Mouse (Mus musculus) ovary, adult 10 weeks (tissue): ENCODE data around the gene Fam183b. TPM values are rescaled to one million over a fixed set of nuclear protein-coding genes. Genes with fewer than 3 reads are reported as not detected.

ENCODE experiments used
- polyA plus RNA-seq: library from polyadenylated mRNA; stranded (reverse); fragments of 350-450 nt; fragmentation: Illumina TruSeq; extraction: RNeasy Lipid Tissue Mini Kit (QIAGEN cat#74804); gene quantifications from one replicate; pipeline ENCODE4 v1.2.3, GENCODE M21; 2014

Fam183b gene
- polyA plus RNA-seq: 17.5 TPM

GRCm38 (mm10) chr11:58801558-58802228, at the start of gene Fam183b:
Gene Fam183b (minus strand): TSS chr11:58801960.

GRCm38 (mm10) chr11:58846919-58847461, 45.2 kb upstream of the Fam183b start, which contains the start of gene Gm12258:
Gene Gm12258 (plus strand): TSS chr11:58847158.

GRCm38 (mm10) chr11:58838951-58839350, 37.2 kb upstream of the Fam183b start, which contains the start of gene Olfr311:
Gene Olfr311 (plus strand): TSS chr11:58839251.

GRCm38 (mm10) chr11:58828937-58829336, 27.2 kb upstream of the Fam183b start, which contains the start of gene Olfr312:
Gene Olfr312 (plus strand): TSS chr11:58829237.

GRCm38 (mm10) chr11:58814700-58815099, 12.9 kb upstream of the Fam183b start, which contains the start of gene Olfr313:
Gene Olfr313 (plus strand): TSS chr11:58815000.

GRCm38 (mm10) chr11:58782480-58783089, 19.2 kb downstream of the Fam183b start, which contains the start of gene Olfr314:
Gene Olfr314 (plus strand): TSS chr11:58782952.

GRCm38 (mm10) chr11:58772888-58773287, 28.9 kb downstream of the Fam183b start, which contains the start of gene Olfr315:
Gene Olfr315 (plus strand): TSS chr11:58773188.

GRCm38 (mm10) chr11:58752434-58752833, 49.3 kb downstream of the Fam183b start, which contains the start of gene Olfr316:
Gene Olfr316 (plus strand): TSS chr11:58752734.

Other genes with a start within 250 kb of the Fam183b start
- gene Olfr328, start 246.3 kb downstream of the Fam183b start, polyA plus RNA-seq: 0.20 TPM
- not detected for gene Olfr224, start 231.4 kb downstream of the Fam183b start, polyA plus RNA-seq
- not detected for gene Olfr325, start 224.2 kb downstream of the Fam183b start, polyA plus RNA-seq
- not detected for gene Olfr324, start 206.8 kb downstream of the Fam183b start, polyA plus RNA-seq
- 0.80 TPM for gene 2210407C18Rik, start 185.9 kb downstream of the Fam183b start, polyA plus RNA-seq
- not detected for gene Olfr323, start 171.5 kb downstream of the Fam183b start, polyA plus RNA-seq
- not detected for gene Trim58, start 161.5 kb downstream of the Fam183b start, polyA plus RNA-seq
- gene Olfr322, start 143.2 kb downstream of the Fam183b start, polyA plus RNA-seq: not detected
- gene Olfr320, start 120.9 kb downstream of the Fam183b start, polyA plus RNA-seq: not detected
- not detected for gene Olfr319, start 102.8 kb downstream of the Fam183b start, polyA plus RNA-seq
- gene Olfr318, start 77.9 kb downstream of the Fam183b start, polyA plus RNA-seq: not detected
- gene Olfr317, start 62.7 kb downstream of the Fam183b start, polyA plus RNA-seq: not detected
- not detected for gene Olfr316, start 49.2 kb downstream of the Fam183b start, polyA plus RNA-seq
- not detected for gene Olfr315, start 28.8 kb downstream of the Fam183b start, polyA plus RNA-seq
- gene Olfr314, start 19.0 kb downstream of the Fam183b start, polyA plus RNA-seq: not detected
- gene Olfr313, start 13.0 kb upstream of the Fam183b start, polyA plus RNA-seq: not detected
- not detected for gene Olfr312, start 27.3 kb upstream of the Fam183b start, polyA plus RNA-seq
- not detected for gene Olfr311, start 37.3 kb upstream of the Fam183b start, polyA plus RNA-seq
- 5.8 TPM for gene Gm12258, start 45.2 kb upstream of the Fam183b start, polyA plus RNA-seq
- 13.6 TPM for gene 2810021J22Rik, start 65.3 kb upstream of the Fam183b start, polyA plus RNA-seq
- gene Zfp39, start 102.3 kb upstream of the Fam183b start, polyA plus RNA-seq: 12.8 TPM
- not detected for gene Btnl10, start 115.9 kb upstream of the Fam183b start, polyA plus RNA-seq
- 10.8 TPM for gene Rnf187, start 137.0 kb upstream of the Fam183b start, polyA plus RNA-seq
- not detected for gene Hist3h2ba, start 147.0 kb upstream of the Fam183b start, polyA plus RNA-seq
- 9.8 TPM for gene Hist3h2a, start 152.7 kb upstream of the Fam183b start, polyA plus RNA-seq
- 0.14 TPM for gene Trim17, start 152.7 kb upstream of the Fam183b start, polyA plus RNA-seq
- 0.57 TPM for gene Trim11, start 176.1 kb upstream of the Fam183b start, polyA plus RNA-seq